Mouse (Mus musculus) heart, embryonic 14.5 days (tissue): ENCODE results near the gene Hist1h2bl. TPM values are rescaled to one million over a fixed set of nuclear protein-coding genes. Genes with fewer than 3 reads are reported as not detected.
A peak's percentile ranks its signal among the peaks of the same experiment; 100 is the strongest.
"Not testable (repeated sequence)": the region's sequence is repeated elsewhere in the genome, so short reads cannot be mapped to it uniquely, and the experiment has no call there.

Experiments
- ATAC-seq: fragments of 200-750 bp; cut with Nextera tagmentation; 2 replicates; pipeline ENCODE4 v1.8.0; 2017; ENCODE audit warnings: low read depth, moderate TSS enrichment; ENCODE audit not compliant: insufficient number of reproducible peaks, insufficient read depth, low FRiP score
- H3K27ac ChIP-seq, 2 experiments: fragments of 200-500 bp in 1 of 2; fragments of 300-500 bp in 1 of 2; sonication (generic) in 1 of 2; replicated peaks in 1 of 2; 2 replicates each; pipeline ENCODE4 v1.5.1; 2012 to 2014; ENCODE audit warnings: low read depth in 2 of 2, low read length in 2 of 2, control low read depth in 1 of 2, mild to moderate bottlenecking in 1 of 2, mixed read lengths in 1 of 2; ENCODE audit not compliant: control insufficient read depth in 1 of 2, insufficient read depth in 1 of 2
- H3K27me3 ChIP-seq: fragments of 300-500 bp; sonication (generic); 2 replicates; pipeline ENCODE4 v1.6.1; 2014; ENCODE audit warnings: mild to moderate bottlenecking, low read length, control low read depth; ENCODE audit not compliant: control insufficient read depth, insufficient read depth
- H3K36me3 ChIP-seq: fragments of 300-500 bp; sonication (generic); 2 replicates; pipeline ENCODE4 v1.6.1; 2014; ENCODE audit warnings: mild to moderate bottlenecking, control low read depth, low read length, mixed read lengths; ENCODE audit not compliant: control insufficient read depth, insufficient read depth
- H3K4me1 ChIP-seq, 2 experiments: fragments of 200-500 bp in 1 of 2; fragments of 300-500 bp in 1 of 2; sonication (generic) in 1 of 2; 2 replicates each; pipeline ENCODE4 v1.6.1; 2012 to 2014; ENCODE audit warnings: low read length in 2 of 2, control low read depth in 1 of 2, mixed read lengths in 1 of 2; ENCODE audit not compliant: control insufficient read depth in 2 of 2, insufficient read depth in 2 of 2
- H3K4me2 ChIP-seq: fragments of 300-500 bp; sonication (generic); 2 replicates; pipeline ENCODE4 v1.6.1; 2014; ENCODE audit warnings: mild to moderate bottlenecking, low read length
- H3K4me3 ChIP-seq, 2 experiments: fragments of 200-500 bp in 1 of 2; fragments of 300-500 bp in 1 of 2; sonication (generic) in 1 of 2; 2 replicates each; pipeline ENCODE4 v1.5.1; 2012 to 2014; ENCODE audit warnings: low read length in 2 of 2, mild to moderate bottlenecking in 2 of 2, control low read depth in 1 of 2, low read depth in 1 of 2, moderate library complexity in 1 of 2; ENCODE audit not compliant: control insufficient read depth in 1 of 2, insufficient read depth in 1 of 2
- H3K9ac ChIP-seq: fragments of 300-500 bp; sonication (generic); 2 replicates; pipeline ENCODE4 v1.6.1; 2014; ENCODE audit warnings: mild to moderate bottlenecking, low read length
- H3K9me3 ChIP-seq: fragments of 300-500 bp; sonication (generic); 2 replicates; pipeline ENCODE4 v1.6.1; 2016; ENCODE audit warnings: low read length, control low read depth; ENCODE audit not compliant: control insufficient read depth
- WGBS: fragments of 180-500 bp; shearing (Covaris S2); extraction: QIAGEN DNeasy Blood & Tissue Kit; methylation state at CpG from one replicate; pipeline ENCODE4 v1.1.7; 2014; 5-methylcytosine and 5-hydroxymethylcytosine counted together
- polyA plus RNA-seq: library from polyadenylated mRNA; unstranded; fragments of >200 nt; fragmentation: Nextera tagmentation; extraction: Ambion mirVana; gene quantifications from 2 replicates; pipeline ENCODE4 v1.2.1, GENCODE M21; 2014

The Hist1h2bl gene
- polyA plus RNA-seq, 1 experiment from 2014 or later: 1.4 TPM

DNA sequence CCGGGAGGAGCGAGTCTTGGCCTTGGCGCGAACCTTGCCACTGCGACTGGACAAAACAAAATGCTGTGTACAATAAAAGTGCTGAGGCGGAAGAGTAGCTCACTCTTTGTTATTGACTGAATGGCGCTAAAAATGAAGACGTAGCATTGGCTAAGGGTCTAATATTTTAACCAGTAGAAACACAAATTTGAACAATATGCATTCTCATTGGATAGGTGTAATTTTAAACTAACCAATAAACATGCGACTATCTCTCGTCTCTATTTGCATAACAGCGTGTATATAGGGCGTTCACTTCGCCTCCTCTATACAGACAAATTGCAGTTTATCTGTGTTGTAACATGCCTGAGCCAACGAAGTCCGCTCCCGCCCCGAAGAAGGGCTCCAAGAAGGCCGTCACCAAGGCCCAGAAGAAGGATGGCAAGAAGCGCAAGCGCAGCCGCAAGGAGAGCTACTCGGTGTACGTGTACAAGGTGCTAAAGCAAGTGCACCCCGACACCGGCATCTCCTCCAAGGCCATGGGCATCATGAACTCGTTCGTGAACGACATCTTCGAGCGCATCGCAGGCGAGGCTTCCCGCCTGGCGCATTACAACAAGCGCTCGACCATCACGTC, 5.9 kb upstream of the Hist1h2bl start, which contains the start of gene Hist1h2bm:
Gene Hist1h2bm (plus strand): TSS at position 288 of the 616 bp plus-strand sequence.
- H3K27me3 ChIP-seq, H3K36me3 ChIP-seq, H3K9me3 ChIP-seq: not testable (repeated sequence)
- Histone ChIP-seq H3K4me2 (peak within 1 kb of the TSS; percentile 66), H3K9ac (peak within 1 kb of the TSS; percentile 69), H3K4me1 (peaks cover 2 to 16% of the 10 kb centered on the region in 2 experiments), H3K4me3 (peak within 1 kb of the TSS; percentile 41 to 49), H3K27ac (peak within 1 kb of the TSS; percentile 80 to 90)
- under 1% methylated on average over 36 of the region's 37 CpGs for WGBS
- ATAC-seq: peak; percentile 97

DNA sequence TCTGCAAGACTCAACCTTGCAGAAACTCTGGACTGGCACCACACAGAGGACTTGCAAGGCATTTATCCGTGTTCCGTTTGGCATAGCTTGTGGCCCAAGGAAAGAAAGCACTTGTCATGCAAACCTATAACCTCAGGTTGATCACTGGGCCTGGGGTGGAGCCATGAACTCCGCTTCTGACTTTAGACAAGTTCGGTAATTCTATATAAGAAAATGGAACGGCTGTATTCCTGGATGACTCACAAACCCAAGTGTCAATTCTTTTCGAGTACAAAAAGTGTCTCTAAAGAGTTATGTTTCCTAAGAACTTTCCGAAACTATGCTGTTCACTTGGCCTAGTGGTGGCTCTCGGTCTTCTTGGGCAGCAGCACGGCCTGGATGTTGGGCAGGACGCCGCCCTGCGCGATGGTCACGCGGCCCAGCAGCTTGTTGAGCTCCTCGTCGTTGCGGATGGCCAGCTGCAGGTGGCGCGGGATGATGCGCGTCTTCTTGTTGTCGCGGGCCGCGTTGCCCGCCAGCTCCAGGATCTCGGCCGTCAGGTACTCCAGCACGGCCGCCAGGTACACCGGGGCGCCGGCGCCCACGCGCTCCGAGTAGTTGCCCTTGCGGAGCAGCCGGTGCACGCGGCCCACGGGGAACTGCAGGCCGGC, 5.3 kb upstream of the Hist1h2bl start:
- 5% methylated on average over 15 of the region's 44 CpGs for WGBS
- Histone ChIP-seq H3K4me2 (peak overlapping the region; percentile 66), H3K27ac (peak overlapping the region; percentile 80 to 90), H3K9ac (peak overlapping the region; percentile 69), H3K4me1 (peaks cover 2 to 16% of the 10 kb centered on the region in 2 experiments), H3K4me3 (peak overlapping the region; percentile 41 to 49)
- H3K27me3 ChIP-seq, H3K36me3 ChIP-seq, H3K9me3 ChIP-seq, ATAC-seq: not testable (repeated sequence)

DNA sequence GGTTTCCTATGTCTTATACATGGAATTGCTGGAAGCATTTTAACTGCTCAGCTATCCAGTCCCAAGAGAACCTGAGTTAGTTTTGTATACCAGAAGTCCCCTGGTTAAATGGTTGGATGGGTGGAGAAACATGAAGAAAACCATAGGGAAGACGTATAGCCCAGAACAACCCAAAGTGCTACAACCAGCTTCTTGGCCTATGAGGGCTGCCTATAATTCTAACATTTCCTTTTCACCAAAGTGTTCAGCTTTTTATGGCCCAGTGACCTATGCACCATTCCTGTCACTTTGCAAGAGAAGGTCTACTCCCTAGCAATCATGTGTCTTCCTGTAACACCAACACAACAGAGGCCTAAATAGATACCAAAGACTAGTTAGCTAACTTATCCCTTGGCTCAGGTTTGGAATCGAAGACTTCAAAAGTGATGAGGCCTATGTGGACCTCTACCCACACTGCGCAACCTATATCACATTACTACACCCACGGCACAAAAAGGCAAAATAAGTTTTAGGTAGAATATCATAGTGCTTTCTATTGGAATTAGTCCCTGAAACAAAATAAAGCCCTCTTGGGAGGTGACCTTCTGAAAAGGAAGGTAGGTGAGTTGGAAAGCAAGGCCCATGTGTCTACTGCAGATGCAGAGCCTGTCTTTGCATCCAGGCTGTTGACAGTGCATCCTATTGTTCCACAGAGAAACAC, 2.6 kb upstream of the Hist1h2bl start:
- H3K4me2 ChIP-seq: peak overlapping the region; percentile 74
- WGBS: 70% methylated on average over 4 of the region's 4 CpGs
- no peaks in the 10 kb centered on the region for H3K9me3 ChIP-seq
- peaks cover 5 to 23% of the 10 kb centered on the region in 2 experiments for H3K4me1 ChIP-seq
- no peaks in the 10 kb centered on the region for H3K36me3 ChIP-seq
- ATAC-seq: no peak
- H3K4me3 ChIP-seq: peak overlapping the region in 1 of 2 experiments; percentile 37; a peak in 2 of 4 replicates
- no peaks in the 10 kb centered on the region for H3K27me3 ChIP-seq
- H3K27ac ChIP-seq: peak overlapping the region in 1 of 2 experiments; percentile 43; a peak in 2 of 4 replicates
- peak overlapping the region; percentile 68 for H3K9ac ChIP-seq

DNA sequence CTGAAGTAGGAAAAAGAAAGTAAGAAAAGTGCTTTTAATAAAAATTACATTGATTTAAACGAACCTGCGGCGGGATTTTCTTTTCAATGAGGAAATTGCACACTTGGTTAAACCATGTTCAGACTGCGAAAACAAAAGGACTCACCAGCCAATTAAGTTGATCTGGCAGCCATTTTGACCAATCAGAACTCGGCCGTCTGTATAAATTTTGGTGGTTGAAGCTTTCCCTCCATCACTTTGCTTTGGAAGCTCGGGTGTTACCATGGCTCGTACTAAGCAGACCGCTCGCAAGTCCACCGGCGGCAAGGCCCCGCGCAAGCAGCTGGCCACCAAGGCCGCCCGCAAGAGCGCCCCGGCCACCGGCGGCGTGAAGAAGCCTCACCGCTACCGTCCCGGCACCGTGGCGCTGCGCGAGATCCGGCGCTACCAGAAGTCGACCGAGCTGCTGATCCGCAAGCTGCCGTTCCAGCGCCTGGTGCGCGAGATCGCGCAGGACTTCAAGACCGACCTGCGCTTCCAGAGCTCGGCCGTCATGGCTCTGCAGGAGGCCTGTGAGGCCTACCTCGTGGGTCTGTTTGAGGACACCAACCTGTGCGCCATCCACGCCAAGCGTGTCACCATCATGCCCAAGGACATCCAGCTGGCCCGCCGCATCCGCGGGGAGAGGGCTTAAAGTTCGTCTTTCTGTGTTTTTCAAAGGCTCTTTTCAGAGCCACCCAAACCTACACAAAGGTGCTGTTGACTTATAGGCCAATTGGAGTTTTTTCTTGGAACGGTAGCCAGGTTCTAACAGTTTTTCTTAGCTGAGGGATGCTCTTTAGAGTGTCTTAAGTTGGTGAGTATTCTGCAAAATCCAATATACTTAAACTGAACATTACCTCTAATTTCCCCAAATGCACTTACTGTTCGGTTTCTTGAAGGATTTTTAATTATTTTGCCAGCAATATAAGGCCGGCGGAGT, 1.7 kb upstream of the Hist1h2bl start, which contains the start of gene Hist1h3h:
Gene Hist1h3h (plus strand): TSS at position 263 of the 961 bp plus-strand sequence.
- peak within 1 kb of the TSS; percentile 74 for H3K4me2 ChIP-seq
- H3K9ac ChIP-seq: peak within 1 kb of the TSS; percentile 74
- 3% methylated on average over 22 of the region's 56 CpGs for WGBS
- peaks cover 5 to 23% of the 10 kb centered on the region in 2 experiments for H3K4me1 ChIP-seq
- H3K27me3 ChIP-seq, H3K9me3 ChIP-seq, H3K36me3 ChIP-seq: not testable (repeated sequence)
- ATAC-seq: peak; percentile 35; the same call in 1 of the 2 replicates
- peak within 1 kb of the TSS; percentile 79 to 92 for H3K27ac ChIP-seq
- H3K4me3 ChIP-seq: peak within 1 kb of the TSS; percentile 37 to 44

DNA sequence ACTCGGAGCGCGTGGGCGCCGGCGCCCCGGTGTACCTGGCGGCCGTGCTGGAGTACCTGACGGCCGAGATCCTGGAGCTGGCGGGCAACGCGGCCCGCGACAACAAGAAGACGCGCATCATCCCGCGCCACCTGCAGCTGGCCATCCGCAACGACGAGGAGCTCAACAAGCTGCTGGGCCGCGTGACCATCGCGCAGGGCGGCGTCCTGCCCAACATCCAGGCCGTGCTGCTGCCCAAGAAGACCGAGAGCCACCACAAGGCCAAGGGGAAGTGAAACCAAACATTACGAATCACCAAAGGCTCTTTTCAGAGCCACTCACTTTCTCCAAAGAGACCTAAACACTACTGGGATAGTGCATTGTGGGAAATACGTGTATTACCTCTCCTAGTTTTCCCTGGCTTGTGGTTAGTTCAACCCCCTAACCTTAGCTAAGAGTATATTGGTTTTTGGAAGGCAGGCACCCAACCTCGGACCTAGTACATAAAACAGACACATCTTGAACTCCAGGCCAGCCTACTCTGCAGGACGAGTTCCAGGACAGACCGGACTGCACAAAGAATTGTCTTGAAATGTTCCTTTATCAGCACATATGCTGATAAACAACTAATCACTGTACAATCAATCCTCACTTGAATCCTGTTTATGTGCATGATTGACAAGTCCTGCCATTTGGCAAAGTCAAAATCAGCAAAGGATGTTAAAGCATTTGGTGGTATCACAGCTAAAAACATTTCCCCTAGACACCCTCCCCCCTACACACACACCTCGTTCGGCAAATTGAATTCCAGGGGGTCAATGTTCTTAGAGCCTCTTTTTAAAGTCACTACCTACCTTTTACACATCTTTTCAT, 823 bp upstream of the Hist1h2bl start:
- Histone ChIP-seq H3K4me3 (peak overlapping the region; percentile 37 to 43), H3K9ac (peak overlapping the region; percentile 74), H3K27ac (peak overlapping the region; percentile 81 to 92), H3K4me2 (peak overlapping the region; percentile 74), H3K4me1 (peaks cover 5 to 23% of the 10 kb centered on the region in 2 experiments)
- WGBS: under 1% methylated on average over 9 of the region's 38 CpGs
- not testable (repeated sequence) for ATAC-seq, H3K27me3 ChIP-seq, H3K36me3 ChIP-seq, H3K9me3 ChIP-seq

DNA sequence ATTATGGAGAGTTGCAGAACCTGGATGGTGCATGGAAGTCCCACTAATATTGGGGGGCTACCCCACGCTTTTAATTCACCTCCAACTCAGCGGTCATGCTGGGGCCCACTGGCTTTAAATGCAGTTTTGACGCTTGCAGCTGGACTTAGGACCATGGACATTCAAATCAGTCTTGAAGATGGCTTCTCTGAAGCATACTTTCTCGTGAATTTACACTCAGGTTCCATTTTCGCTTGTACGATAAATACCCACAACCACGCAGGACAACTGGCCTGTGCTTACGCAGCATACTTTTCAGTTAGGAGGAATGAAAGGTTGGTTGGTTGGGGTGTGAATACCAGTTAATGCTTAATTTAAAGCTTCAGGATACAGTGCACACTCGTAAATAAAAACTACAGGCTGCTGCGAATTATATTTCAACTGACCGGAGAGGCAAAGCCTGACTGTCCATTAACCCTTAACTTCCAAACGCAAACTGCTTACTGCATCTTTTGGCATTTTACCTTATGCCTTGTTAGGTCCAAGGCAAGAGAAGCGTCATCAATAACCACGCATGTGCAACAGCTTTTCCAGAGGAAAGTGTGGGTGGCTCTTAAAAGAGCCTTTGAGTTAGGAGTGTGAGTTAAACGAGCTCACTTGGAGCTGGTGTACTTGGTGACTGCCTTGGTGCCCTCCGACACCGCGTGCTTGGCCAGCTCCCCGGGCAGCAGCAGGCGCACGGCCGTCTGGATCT, 646 bp downstream of the Hist1h2bl start:
- Histone ChIP-seq H3K9ac (peak overlapping the region; percentile 75), H3K27ac (peak overlapping the region; percentile 83 to 92), H3K9me3 (no peaks in the 10 kb centered on the region), H3K36me3 (no peaks in the 10 kb centered on the region), H3K27me3 (no peaks in the 10 kb centered on the region), H3K4me2 (peak overlapping the region; percentile 74), H3K4me3 (peak overlapping the region; percentile 37 to 38), H3K4me1 (peaks cover 3 to 17% of the 10 kb centered on the region in 2 experiments; a peak in 3 of 4 replicates)
- WGBS: 1% methylated on average over 21 of the region's 22 CpGs
- ATAC-seq: no peak
